Mouse (Mus musculus) erythroblast, embryonic 14.5 days (primary cell): ENCODE results near the gene Arvcf.

Experiments used
- GATA1 ChIP-seq: IDR thresholded peaks from 2 replicates; pipeline ENCODE4 v1.6.1; 2012; ENCODE audit warnings: low read length, inconsistent platforms, mixed read lengths
- TAL1 ChIP-seq: IDR thresholded peaks from 3 replicates; pipeline ENCODE4 v1.6.1; 2012; ENCODE audit warnings: low read length, inconsistent platforms, mixed read lengths

DNA sequence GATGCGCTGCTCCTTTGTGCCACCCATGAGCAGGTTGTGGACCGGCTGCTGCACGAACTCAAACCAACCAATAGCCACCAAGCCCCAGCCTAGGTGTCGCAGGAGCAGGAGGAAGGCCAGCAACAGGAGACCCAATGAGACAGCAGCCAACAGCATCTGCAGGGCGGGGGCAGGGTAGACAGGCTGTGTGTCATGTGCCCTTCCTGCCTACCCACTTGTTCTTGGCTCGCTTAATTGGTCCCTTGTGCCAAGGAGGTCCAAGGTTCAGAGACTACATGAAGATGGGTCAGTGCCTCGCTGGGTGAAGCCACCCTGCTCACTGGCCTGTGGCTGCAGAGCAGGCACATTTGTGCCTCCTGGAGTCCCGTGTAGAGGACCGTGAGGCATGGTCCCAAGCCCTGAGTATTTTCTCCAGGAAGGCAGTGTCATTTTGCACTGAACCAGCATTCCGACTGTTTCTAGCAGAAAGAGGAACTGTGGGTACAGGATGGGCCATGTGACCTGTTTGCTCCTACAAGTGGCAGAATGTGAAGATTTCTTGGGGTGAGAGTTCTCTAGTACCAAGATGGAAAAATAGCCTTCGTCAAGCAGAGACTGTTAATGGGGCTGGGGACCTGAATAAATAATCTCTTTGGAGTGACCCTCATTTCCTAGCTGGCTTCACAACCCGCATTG is 64.0 kb downstream of the Arvcf start:
- TF ChIP-seq TAL1 (no peak), GATA1 (no peak)
